Mouse (Mus musculus) testis, adult 2 months (tissue): ENCODE measurements around the gene Olfr969.

Source experiments
- CTCF ChIP-seq: fragments of 200-500 bp; IDR thresholded peaks from 2 replicates; pipeline ENCODE4 v1.5.1; 2012; ENCODE audit warnings: low read depth, mild to moderate bottlenecking, inconsistent platforms, low read length, moderate library complexity; ENCODE audit not compliant: control insufficient read depth, insufficient read depth, insufficient replicate concordance
- POLR2A ChIP-seq: fragments of 200-500 bp; IDR thresholded peaks from 2 replicates; pipeline ENCODE4 v1.6.1; 2012; ENCODE audit warnings: low read depth, mild to moderate bottlenecking, inconsistent platforms, low read length, moderate library complexity; ENCODE audit not compliant: control insufficient read depth

- TF ChIP-seq POLR2A (no peak), CTCF (no peak)
These were observed 17.8 kb downstream of the Olfr969 start, which contains the start of gene Olfr970 for GRCm38 (mm10) chr9:39808560-39808959.
